Mouse (Mus musculus): ENCODE measurements around the gene Slc34a3.

DNA sequence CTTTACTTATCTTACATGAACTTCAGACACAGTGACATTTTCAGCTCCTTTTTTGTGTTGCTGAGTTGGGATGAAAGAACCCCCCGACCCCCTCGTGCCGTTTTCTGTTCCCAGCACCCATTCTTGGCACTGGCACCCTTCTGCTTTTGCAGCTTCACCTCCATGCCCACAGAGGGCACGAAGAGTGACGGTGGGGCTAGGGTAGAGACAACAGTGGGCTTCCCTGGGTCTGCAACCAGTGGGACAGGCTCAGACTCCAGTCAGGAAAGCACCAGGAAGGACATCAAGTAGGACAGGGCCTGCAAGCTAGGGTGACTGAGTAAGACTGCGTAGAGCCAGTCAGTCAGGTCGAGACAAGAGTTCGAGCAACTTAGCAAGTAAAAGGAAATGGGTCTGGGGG, 6.1 kb upstream of the Slc34a3 start:
- TF ChIP-seq MAFK (IDR thresholded peaks at IDR 0.05; ENCODE audit: insufficient read depth, low read depth, low read length) = no peak
- TF ChIP-seq ZC3H11A (IDR thresholded peaks at IDR 0.05; ENCODE audit: borderline replicate concordance, low read depth, low read length) = no peak
- no peak for TF ChIP-seq CHD2 (IDR thresholded peaks at IDR 0.05; ENCODE audit: low read depth, low read length)

Measured in ES-E14 (cell line).